Mouse (Mus musculus) hematopoietic multipotent progenitor cell, adult 10-12 weeks (in vitro differentiated cells): ENCODE data around the gene Ubfd1. TPM values are rescaled to one million over a fixed set of nuclear protein-coding genes. Genes with fewer than 3 reads are reported as not detected.

ENCODE experiments used
- polyA plus RNA-seq: library from polyadenylated mRNA; stranded (reverse); fragments of >175 nt; gene quantifications from 2 replicates; pipeline ENCODE4 v1.2.3, GENCODE M21; 2012; ENCODE audit warnings: low replicate concordance

Gene Ubfd1
- 21.2 and 44.2 TPM in 2 replicates for polyA plus RNA-seq

DNA sequence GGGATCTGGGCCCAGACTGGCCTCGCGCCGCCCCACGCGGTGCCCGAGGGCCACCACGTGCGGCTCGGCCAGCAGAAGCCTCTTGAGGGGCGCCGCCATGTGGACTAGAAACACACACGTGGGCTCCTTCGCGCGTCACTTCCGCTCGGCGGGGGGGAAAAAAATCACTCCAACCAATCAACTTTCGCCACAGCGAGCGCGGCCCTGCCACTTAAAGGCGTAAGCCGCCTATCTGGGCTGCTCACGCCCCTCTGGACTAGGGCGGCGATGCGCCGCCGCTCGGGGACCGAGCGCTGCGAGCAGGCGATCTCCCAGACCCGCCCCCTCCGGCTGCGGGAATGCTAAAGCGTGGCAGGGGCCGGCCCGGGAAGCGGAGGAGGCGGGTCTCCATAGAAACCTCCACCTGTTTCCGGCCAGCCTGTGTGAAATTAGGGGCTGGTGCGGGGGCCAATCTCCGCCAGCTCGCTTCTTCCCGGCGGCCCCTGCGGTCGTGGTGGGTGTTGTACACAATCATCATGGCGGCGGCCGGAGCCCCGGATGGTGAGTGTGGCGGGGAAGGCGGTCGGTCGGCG, at the start of gene Ubfd1, which contains the start of gene Ears2:
Gene Ubfd1 (plus strand): TSS at position 231 of the 572 bp plus-strand sequence.
Gene Ears2 (minus strand): TSS at position 319 of the 572 bp plus-strand sequence.

DNA sequence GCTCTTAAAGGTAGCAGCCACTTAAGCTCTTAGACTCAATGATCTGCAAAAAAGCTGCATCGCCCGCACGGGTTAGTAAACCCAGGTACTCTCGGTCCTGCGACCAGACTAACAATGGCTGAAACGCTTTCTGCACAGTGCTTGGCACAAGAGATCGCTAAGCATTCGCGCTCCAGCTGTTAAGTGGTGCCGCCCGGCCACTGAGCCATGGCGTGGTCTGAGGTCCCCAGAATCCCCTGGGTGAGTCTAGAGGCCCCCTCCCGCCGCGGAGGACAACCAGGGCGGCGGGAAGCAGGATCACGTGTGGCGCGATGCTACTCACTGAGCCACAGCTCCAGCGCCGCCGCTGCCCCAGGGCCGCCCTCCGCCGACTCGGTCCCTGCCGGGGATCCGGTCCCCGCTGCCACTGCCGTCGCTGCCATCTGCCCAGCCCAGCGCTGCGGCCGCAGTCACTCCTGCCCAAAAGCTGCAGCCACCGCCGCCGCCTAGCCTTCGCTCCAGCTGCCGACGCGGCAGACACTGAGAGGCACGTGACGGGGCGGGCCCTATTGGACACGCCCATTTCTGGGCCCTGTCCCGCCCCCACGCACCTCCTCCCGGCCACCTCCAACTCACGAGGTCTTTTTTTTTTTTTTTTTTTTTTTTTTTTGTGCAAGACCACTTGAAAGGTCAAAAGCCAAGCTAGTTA, 46.2 kb upstream of the Ubfd1 start, which contains the start of gene Gga2:
Gene Gga2 (minus strand): TSS at position 556 of the 688 bp plus-strand sequence.

DNA sequence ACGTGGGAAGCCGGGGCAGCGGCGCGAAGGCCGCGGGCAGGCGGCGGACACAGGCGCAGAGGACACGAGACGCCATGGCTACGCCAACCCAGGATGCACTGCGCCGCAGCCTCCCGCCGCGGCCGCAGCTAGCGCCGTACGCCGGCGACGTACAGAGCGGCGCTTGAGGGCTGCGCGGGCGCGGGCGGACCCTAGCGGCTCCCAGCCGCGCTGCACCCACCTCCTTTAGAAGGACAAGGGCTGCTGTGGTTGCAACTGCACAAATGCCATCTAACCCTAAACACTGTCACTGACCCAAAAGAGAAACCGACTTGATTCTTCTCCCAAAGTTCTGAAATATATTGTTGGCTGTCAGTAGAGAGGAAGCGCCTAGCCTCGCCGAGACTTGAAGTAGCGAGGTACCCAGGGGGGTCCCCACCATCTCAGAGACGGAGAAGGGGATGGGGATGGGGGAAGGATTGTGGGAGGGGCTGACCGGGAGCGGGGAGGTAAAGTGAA, 34.8 kb downstream of the Ubfd1 start, which contains the start of gene Ndufab1:
Gene Ndufab1 (minus strand): TSS at position 140 of the 498 bp plus-strand sequence.

Other genes starting within 250 kb of the Ubfd1 start
- gene Scnn1b, start 202.1 kb upstream of the Ubfd1 start, polyA plus RNA-seq, result not detected in 2 replicates
- 5.3 and 7.0 TPM in 2 replicates for gene Cog7, start 85.5 kb upstream of the Ubfd1 start, polyA plus RNA-seq
- 141 and 162 TPM in 2 replicates for gene Gga2, start 46.0 kb upstream of the Ubfd1 start, polyA plus RNA-seq
- gene Ears2, start 88 bp downstream of the Ubfd1 start, polyA plus RNA-seq, result 12.4 and 12.7 TPM in 2 replicates
- gene Ndufab1, start 34.7 kb downstream of the Ubfd1 start, polyA plus RNA-seq, result 308 and 682 TPM in 2 replicates
- 0.94 and 2.1 TPM in 2 replicates for gene Palb2, start 65.8 kb downstream of the Ubfd1 start, polyA plus RNA-seq
- 8.5 and 11.7 TPM in 2 replicates for gene Dctn5, start 65.9 kb downstream of the Ubfd1 start, polyA plus RNA-seq
- 8.2 and 26.6 TPM in 2 replicates for gene Plk1, start 92.3 kb downstream of the Ubfd1 start, polyA plus RNA-seq
- not detected in 2 replicates for gene Ern2, start 119.0 kb downstream of the Ubfd1 start, polyA plus RNA-seq
- gene Chp2, start 152.3 kb downstream of the Ubfd1 start, polyA plus RNA-seq, result 0.34 TPM in 1 of 2 replicates, not detected in the other
- gene Prkcb, start 221.6 kb downstream of the Ubfd1 start, polyA plus RNA-seq, result 58.1 and 63.6 TPM in 2 replicates